ENCODE assay signal across 7 mouse cellular contexts in the genomic region with DNA sequence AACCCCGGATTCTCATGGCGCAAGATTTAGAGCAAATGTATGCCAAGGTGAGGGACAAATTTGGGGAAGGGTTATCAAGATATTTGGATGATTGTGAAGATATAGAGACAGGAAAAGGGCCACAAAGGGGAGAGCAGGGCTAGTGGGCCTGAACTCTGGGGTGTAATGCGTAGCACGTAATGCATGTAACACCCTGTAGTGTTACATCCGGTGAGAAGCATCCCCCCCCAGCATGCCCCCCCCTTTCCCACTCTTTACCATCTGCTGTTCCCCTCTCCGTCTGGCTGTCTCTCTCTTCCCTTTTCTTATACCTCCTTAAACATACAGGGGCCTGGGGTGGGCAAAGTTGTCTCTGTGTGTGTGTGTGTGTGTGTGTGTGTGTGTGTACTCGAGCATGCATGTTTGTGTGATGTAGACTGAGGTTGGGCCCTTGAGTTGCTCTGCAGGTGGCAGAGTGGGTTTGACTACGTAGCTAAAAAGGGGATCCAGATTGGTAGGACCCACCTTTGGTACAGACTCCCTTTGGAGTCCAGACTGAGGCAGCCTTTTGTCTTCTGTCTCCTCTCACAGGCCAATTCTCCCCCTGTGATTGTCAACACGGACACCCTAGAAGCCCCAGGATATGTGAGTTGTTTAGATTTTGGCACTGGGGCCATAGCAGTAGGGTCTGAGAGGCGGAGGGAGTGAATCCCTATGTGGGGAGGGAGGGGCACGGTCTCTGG. TPM values are rescaled to one million over a fixed set of nuclear protein-coding genes. Genes with fewer than 3 reads are reported as not detected.
DNase-seq lines count a peak whose midpoint lies in the region; ATAC-seq and TF ChIP-seq lines count a peak whose summit lies in the region.

No protein-coding gene starts in this region.

- 32% methylated on average over 11 of the region's 11 CpGs for WGBS in lung, embryonic 14.5 days
- 23% methylated on average over 11 of the region's 11 CpGs for WGBS in forebrain, embryonic 12.5 days
- WGBS in limb, embryonic 11.5 days: 44% methylated on average over 11 of the region's 11 CpGs
- WGBS in stomach, embryonic 14.5 days: 30% methylated on average over 11 of the region's 11 CpGs

- H3K27ac ChIP-seq in lung, embryonic 14.5 days (ENCODE audit: low read depth): no peak overlapping the region
- peak overlapping the region; percentile 96 for H3K27ac ChIP-seq in forebrain, embryonic 12.5 days
- H3K27ac ChIP-seq in limb, embryonic 11.5 days (replicated peaks; ENCODE audit: low read depth, low read length): no peak overlapping the region; the same call in 1 of the 2 replicates
- H3K27ac ChIP-seq in stomach, embryonic 14.5 days (ENCODE audit: low read length): peak overlapping the region; percentile 85; the same call in 1 of the 2 replicates

- no peak for ATAC-seq in lung, embryonic 14.5 days (ENCODE audit: insufficient read depth)
- peak; percentile 56 for ATAC-seq in forebrain, embryonic 12.5 days (ENCODE audit: low FRiP score)
- peak; percentile 11; the same call in 1 of the 2 replicates for ATAC-seq in limb, embryonic 11.5 days (ENCODE audit: insufficient number of reproducible peaks, low FRiP score, low TSS enrichment, low read depth)
- ATAC-seq in stomach, embryonic 14.5 days (ENCODE audit: insufficient number of reproducible peaks, insufficient read depth, low FRiP score, low read depth): peak; percentile 15; the same call in 1 of the 2 replicates

- DNase-seq in lung, embryonic 14.5 days: no peak
- DNase-seq in lung, adult 18-20 months: no peak
- DNase-seq in limb, embryonic 11.5 days (ENCODE audit: low spot score): no peak
- DNase-seq in embryo, embryonic 9.5 days (ENCODE audit: extremely low spot score): no peak
- DNase-seq in right cerebral cortex, postnatal 36 days (ENCODE audit: low spot score in 2 of 2): no peak

- peaks cover 33% of the 10 kb centered on the region for H3K4me1 ChIP-seq in lung, embryonic 14.5 days (ENCODE audit: insufficient read depth)
- peaks cover 57% of the 10 kb centered on the region for H3K4me1 ChIP-seq in forebrain, embryonic 12.5 days
- H3K4me1 ChIP-seq in limb, embryonic 11.5 days (ENCODE audit: control insufficient read depth, insufficient read depth, low read length): peaks cover 47% of the 10 kb centered on the region
- H3K4me1 ChIP-seq in stomach, embryonic 14.5 days (ENCODE audit: control insufficient read depth, insufficient read depth, low read length): peaks cover 44% of the 10 kb centered on the region

- peak overlapping the region; percentile 65 for H3K4me2 ChIP-seq in lung, embryonic 14.5 days
- peak overlapping the region; percentile 67 for H3K4me2 ChIP-seq in forebrain, embryonic 12.5 days
- H3K4me2 ChIP-seq in limb, embryonic 11.5 days (ENCODE audit: low read depth, severe bottlenecking): peak overlapping the region; percentile 45
- peak overlapping the region; percentile 45 for H3K4me2 ChIP-seq in stomach, embryonic 14.5 days (replicated peaks; ENCODE audit: low read depth, low read length)

- H3K27me3 ChIP-seq in lung, embryonic 14.5 days (ENCODE audit: insufficient read depth, low read length): no peaks in the 10 kb centered on the region
- no peaks in the 10 kb centered on the region for H3K27me3 ChIP-seq in forebrain, embryonic 12.5 days
- no peaks in the 10 kb centered on the region for H3K27me3 ChIP-seq in limb, embryonic 11.5 days (ENCODE audit: control insufficient read depth, insufficient read depth, low read length)
- H3K27me3 ChIP-seq in stomach, embryonic 14.5 days (ENCODE audit: control insufficient read depth, insufficient read depth, low read length): no peaks in the 10 kb centered on the region

- no peak overlapping the region for H3K4me3 ChIP-seq in lung, embryonic 14.5 days (ENCODE audit: low read depth, low read length)
- H3K4me3 ChIP-seq in forebrain, embryonic 12.5 days (replicated peaks): peak overlapping the region; percentile 36
- H3K4me3 ChIP-seq in limb, embryonic 11.5 days (ENCODE audit: low read depth, low read length): peak overlapping the region; percentile 15
- H3K4me3 ChIP-seq in stomach, embryonic 14.5 days (ENCODE audit: low read depth, low read length): peak overlapping the region; percentile 23; the same call in 1 of the 2 replicates

- H3K9me3 ChIP-seq in lung, embryonic 14.5 days (ENCODE audit: low read depth, low read length): no peaks in the 10 kb centered on the region
- no peaks in the 10 kb centered on the region for H3K9me3 ChIP-seq in forebrain, embryonic 12.5 days
- no peaks in the 10 kb centered on the region for H3K9me3 ChIP-seq in limb, embryonic 11.5 days (ENCODE audit: control insufficient read depth, low read length)
- no peaks in the 10 kb centered on the region for H3K9me3 ChIP-seq in stomach, embryonic 14.5 days (ENCODE audit: control insufficient read depth, low read depth, low read length)

- TF ChIP-seq CTCF in lung, embryonic 14.5 days (IDR thresholded peaks at IDR 0.05; ENCODE audit: low read depth): no peak

- no peak overlapping the region for H3K9ac ChIP-seq in lung, embryonic 14.5 days
- H3K9ac ChIP-seq in forebrain, embryonic 12.5 days: peak overlapping the region; percentile 57
- H3K9ac ChIP-seq in limb, embryonic 11.5 days (ENCODE audit: low read length): no peak overlapping the region
- no peak overlapping the region for H3K9ac ChIP-seq in stomach, embryonic 14.5 days (replicated peaks; ENCODE audit: low read depth, low read length)

- peaks cover 35% of the 10 kb centered on the region for H3K36me3 ChIP-seq in lung, embryonic 14.5 days (ENCODE audit: insufficient read depth)
- peaks cover 37% of the 10 kb centered on the region for H3K36me3 ChIP-seq in forebrain, embryonic 12.5 days (replicated peaks)
- peaks cover 12% of the 10 kb centered on the region for H3K36me3 ChIP-seq in limb, embryonic 11.5 days (ENCODE audit: control insufficient read depth, insufficient read depth, low read length)
- H3K36me3 ChIP-seq in stomach, embryonic 14.5 days (ENCODE audit: control insufficient read depth, insufficient read depth, low read length): peaks cover 12% of the 10 kb centered on the region

RNA-seq across cellular contexts. Expression of gene Dlg4, which starts 13.2 kb away (rescaled TPM):
- polyA plus RNA-seq in lung, embryonic 14.5 days (2014; fragmentation: Nextera tagmentation; extraction: Ambion mirVana): 5.9 and 7.4 TPM in 2 replicates
- 20.3 and 24.9 TPM in 2 replicates for polyA plus RNA-seq in forebrain, embryonic 12.5 days (2016; fragmentation: Nextera tagmentation; extraction: Ambion mirVana)
- 10.0 and 10.8 TPM in 2 replicates for polyA plus RNA-seq in limb, embryonic 11.5 days (2014; fragmentation: Nextera tagmentation; extraction: Ambion mirVana)
- 12.4 and 13.8 TPM in 2 replicates for polyA plus RNA-seq in stomach, embryonic 14.5 days (2014; fragmentation: Nextera tagmentation; extraction: Ambion mirVana)

RNA-seq across cellular contexts. Expression of gene Acadvl, which starts 14.8 kb away (rescaled TPM):
- 57.6 and 58.9 TPM in 2 replicates for polyA plus RNA-seq in lung, embryonic 14.5 days (2014; fragmentation: Nextera tagmentation; extraction: Ambion mirVana)
- polyA plus RNA-seq in forebrain, embryonic 12.5 days (2016; fragmentation: Nextera tagmentation; extraction: Ambion mirVana): 43.5 and 48.4 TPM in 2 replicates
- 52.9 and 53.5 TPM in 2 replicates for polyA plus RNA-seq in limb, embryonic 11.5 days (2014; fragmentation: Nextera tagmentation; extraction: Ambion mirVana)
- polyA plus RNA-seq in stomach, embryonic 14.5 days (2014; fragmentation: Nextera tagmentation; extraction: Ambion mirVana): 61.3 and 62.7 TPM in 2 replicates

RNA-seq across cellular contexts. Expression of gene Asgr1, which starts 23.9 kb away (rescaled TPM):
- polyA plus RNA-seq in lung, embryonic 14.5 days (2014; fragmentation: Nextera tagmentation; extraction: Ambion mirVana): not detected in 2 replicates
- 0.63 and 0.75 TPM in 2 replicates for polyA plus RNA-seq in forebrain, embryonic 12.5 days (2016; fragmentation: Nextera tagmentation; extraction: Ambion mirVana)
- polyA plus RNA-seq in limb, embryonic 11.5 days (2014; fragmentation: Nextera tagmentation; extraction: Ambion mirVana): 1.0 and 1.6 TPM in 2 replicates
- polyA plus RNA-seq in stomach, embryonic 14.5 days (2014; fragmentation: Nextera tagmentation; extraction: Ambion mirVana): not detected in 2 replicates

RNA-seq across cellular contexts. Expression of gene Dvl2, which starts 29.6 kb away (rescaled TPM):
- polyA plus RNA-seq in lung, embryonic 14.5 days (2014; fragmentation: Nextera tagmentation; extraction: Ambion mirVana): 36.2 and 40.8 TPM in 2 replicates
- polyA plus RNA-seq in forebrain, embryonic 12.5 days (2016; fragmentation: Nextera tagmentation; extraction: Ambion mirVana): 45.2 and 46.6 TPM in 2 replicates
- polyA plus RNA-seq in limb, embryonic 11.5 days (2014; fragmentation: Nextera tagmentation; extraction: Ambion mirVana): 47.3 and 52.0 TPM in 2 replicates
- polyA plus RNA-seq in stomach, embryonic 14.5 days (2014; fragmentation: Nextera tagmentation; extraction: Ambion mirVana): 29.0 and 29.9 TPM in 2 replicates

RNA-seq across cellular contexts. Expression of gene Phf23, which starts 34.4 kb away (rescaled TPM):
- polyA plus RNA-seq in lung, embryonic 14.5 days (2014; fragmentation: Nextera tagmentation; extraction: Ambion mirVana): 41.1 and 42.8 TPM in 2 replicates
- 91.3 and 99.1 TPM in 2 replicates for polyA plus RNA-seq in forebrain, embryonic 12.5 days (2016; fragmentation: Nextera tagmentation; extraction: Ambion mirVana)
- polyA plus RNA-seq in limb, embryonic 11.5 days (2014; fragmentation: Nextera tagmentation; extraction: Ambion mirVana): 56.1 and 64.9 TPM in 2 replicates
- polyA plus RNA-seq in stomach, embryonic 14.5 days (2014; fragmentation: Nextera tagmentation; extraction: Ambion mirVana): 40.2 and 47.9 TPM in 2 replicates

Comparison
In these comparisons a context has a peak if more than half of its experiments do, and no peak if none do; other contexts are left out.
1. H3K27ac ChIP-seq: peak in forebrain, embryonic 12.5 days (single experiment) and stomach, embryonic 14.5 days (single experiment); none in lung, embryonic 14.5 days (single experiment) and limb, embryonic 11.5 days (single experiment).
2. Peak in every context shown above with its lines, with median percentiles within 50 percentile points of each other: H3K4me2 ChIP-seq.